Mouse (Mus musculus): ENCODE results near the gene Fry. TPM values are rescaled to one million over a fixed set of nuclear protein-coding genes. Genes with fewer than 3 reads are reported as not detected.

The Fry gene
- total RNA-seq, 2 experiments from 2014 or later = 52.2 to 74.5 TPM

GRCm38 (mm10) chr5:150431286-150431685 is 312.8 kb downstream of the Fry start:
- ATAC-seq (ENCODE audit: poor library complexity, severe bottlenecking) = peak; percentile 59

GRCm38 (mm10) chr5:150432960-150433359 is 314.5 kb downstream of the Fry start:
- ATAC-seq (ENCODE audit: poor library complexity, severe bottlenecking) = no peak

GRCm38 (mm10) chr5:150436629-150437389 is 318.4 kb downstream of the Fry start:
- no peak for ATAC-seq (ENCODE audit: poor library complexity, severe bottlenecking)

GRCm38 (mm10) chr5:150441690-150442089 is 323.2 kb downstream of the Fry start:
- ATAC-seq (ENCODE audit: poor library complexity, severe bottlenecking) = peak; percentile 69; the same call in 1 of the 2 replicates

- no peak for ATAC-seq (ENCODE audit: poor library complexity, severe bottlenecking)
Observed at GRCm38 (mm10) chr5:150451281-150452003, 333.0 kb downstream of the Fry start.

GRCm38 (mm10) chr5:150452004-150452626 is 333.7 kb downstream of the Fry start:
- no peak for ATAC-seq (ENCODE audit: poor library complexity, severe bottlenecking)

GRCm38 (mm10) chr5:150452671-150453070 is 334.2 kb downstream of the Fry start:
- ATAC-seq (ENCODE audit: poor library complexity, severe bottlenecking) = no peak

- no peak for ATAC-seq (ENCODE audit: poor library complexity, severe bottlenecking)
Observed at GRCm38 (mm10) chr5:150453490-150453889, 335.0 kb downstream of the Fry start.

GRCm38 (mm10) chr5:150457165-150457903 is 338.9 kb downstream of the Fry start:
- no peak for ATAC-seq (ENCODE audit: poor library complexity, severe bottlenecking)

GRCm38 (mm10) chr5:150457904-150458739 is 339.7 kb downstream of the Fry start:
- no peak for ATAC-seq (ENCODE audit: poor library complexity, severe bottlenecking)

- no peak for ATAC-seq (ENCODE audit: poor library complexity, severe bottlenecking)
Observed at GRCm38 (mm10) chr5:150459801-150460200, 341.4 kb downstream of the Fry start.

- no peak for ATAC-seq (ENCODE audit: poor library complexity, severe bottlenecking)
Observed at GRCm38 (mm10) chr5:150464721-150465120, 346.3 kb downstream of the Fry start.

GRCm38 (mm10) chr5:150465218-150465617 is 346.8 kb downstream of the Fry start:
- ATAC-seq (ENCODE audit: poor library complexity, severe bottlenecking) = no peak

GRCm38 (mm10) chr5:150466132-150466531 is 347.7 kb downstream of the Fry start:
- ATAC-seq (ENCODE audit: poor library complexity, severe bottlenecking) = no peak

- peak; percentile 33; the same call in 1 of the 2 replicates for ATAC-seq (ENCODE audit: poor library complexity, severe bottlenecking)
Observed at GRCm38 (mm10) chr5:150468431-150468830, 350.0 kb downstream of the Fry start.

GRCm38 (mm10) chr5:150477364-150477763 is 358.9 kb downstream of the Fry start:
- ATAC-seq (ENCODE audit: poor library complexity, severe bottlenecking) = no peak

- ATAC-seq (ENCODE audit: poor library complexity, severe bottlenecking) = no peak
Observed at GRCm38 (mm10) chr5:150478612-150479011, 360.2 kb downstream of the Fry start.

- peak; percentile 43; the same call in 1 of the 2 replicates for ATAC-seq (ENCODE audit: poor library complexity, severe bottlenecking)
Observed at GRCm38 (mm10) chr5:150485198-150485597, 366.8 kb downstream of the Fry start.

GRCm38 (mm10) chr5:150490285-150490684 is 371.8 kb downstream of the Fry start:
- no peak for ATAC-seq (ENCODE audit: poor library complexity, severe bottlenecking)

- no peak for ATAC-seq (ENCODE audit: poor library complexity, severe bottlenecking)
Observed at GRCm38 (mm10) chr5:150490821-150491220, 372.4 kb downstream of the Fry start.

Measured in megakaryocyte, adult 5-6 weeks (primary cell).